Mouse (Mus musculus): ENCODE data around the gene Tmed1.

DNA sequence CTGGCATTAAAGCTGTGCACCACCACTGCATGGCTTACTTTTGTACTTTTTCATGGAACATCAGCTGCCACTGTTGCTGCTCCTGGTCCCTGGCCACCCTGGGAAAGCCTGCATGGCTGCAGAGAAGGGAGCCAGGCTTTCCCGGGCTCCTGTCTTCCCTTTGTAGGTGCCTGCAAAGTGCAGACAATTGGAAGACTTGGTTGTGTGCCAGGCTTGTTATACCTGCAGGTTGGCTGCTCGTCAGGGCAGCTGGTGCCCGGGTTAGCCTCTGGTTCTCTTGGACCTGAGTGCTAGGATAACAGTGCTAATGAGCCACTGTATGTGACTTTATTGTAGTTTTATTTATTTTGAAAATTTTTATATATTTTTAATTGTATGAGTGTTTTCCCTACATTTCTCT lies 51.2 kb downstream of the Tmed1 start:
- TF ChIP-seq EP300 (IDR thresholded peaks at IDR 0.05; ENCODE audit: insufficient read depth, low read depth, low read length) (no peak), POLR2A (IDR thresholded peaks at IDR 0.05; ENCODE audit: insufficient read depth, low read depth, low read length) (no peak)

All from heart, adult 2 months (tissue).